Mouse (Mus musculus): Measurements from ENCODE around the gene Olfr114.

Gene Olfr114

GRCm38 (mm10) chr17:37592643-37593042, at the start of gene Olfr114:
Olfr114 (minus strand) TSS chr17:37592743.
- DNase-seq (ENCODE audit: extremely low read depth, low read depth) = no peak

DNA sequence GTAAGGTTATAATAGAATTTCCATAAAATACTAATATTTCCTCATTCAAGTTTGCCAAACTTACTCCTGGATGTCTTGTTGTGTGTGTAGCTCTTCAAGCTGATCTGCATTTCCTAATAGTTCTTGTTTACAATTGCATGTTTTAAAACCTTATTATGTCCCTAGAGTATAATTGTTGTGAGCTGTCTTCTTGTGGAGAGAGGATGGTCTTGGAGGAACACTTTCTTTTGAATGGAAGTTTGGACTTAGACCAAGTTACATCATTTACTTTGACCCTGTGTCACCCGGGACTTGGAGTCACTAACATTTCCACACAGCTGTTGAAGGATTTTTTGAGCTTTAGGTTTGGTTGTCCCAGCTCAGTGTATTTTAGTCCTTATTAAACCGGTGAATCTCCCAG, 34.5 kb upstream of the Olfr114 start, which contains the start of the genes Olfr115 and Olfr116:
Gene Olfr115 (minus strand): TSS at position 101 of the 400 bp plus-strand sequence.
Gene Olfr116 (minus strand): TSS at position 191 of the 400 bp plus-strand sequence.
- no peak for DNase-seq (ENCODE audit: extremely low read depth, low read depth)

DNA sequence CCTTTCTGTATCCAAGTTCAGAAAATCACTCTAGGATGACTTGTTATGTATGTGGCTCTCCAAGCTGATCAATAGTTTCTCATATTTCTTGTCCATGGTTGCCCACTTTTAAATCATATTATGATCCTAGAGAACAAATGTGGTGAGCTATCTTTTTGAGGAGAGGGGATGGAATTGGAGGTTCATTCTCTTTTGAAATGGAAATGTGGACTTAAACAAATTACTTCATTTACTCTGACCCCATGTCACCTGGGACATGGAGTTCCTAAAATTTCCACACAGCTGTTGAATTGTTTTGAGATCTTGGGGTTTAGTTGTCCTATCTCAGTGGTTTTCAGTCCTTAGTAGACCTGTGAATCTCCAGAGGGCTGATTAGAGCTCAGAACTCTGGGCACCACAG, 15.0 kb downstream of the Olfr114 start, which contains the start of gene Olfr113:
Gene Olfr113 (minus strand): TSS at position 101 of the 400 bp plus-strand sequence.
- no peak for DNase-seq (ENCODE audit: extremely low read depth, low read depth)

DNA sequence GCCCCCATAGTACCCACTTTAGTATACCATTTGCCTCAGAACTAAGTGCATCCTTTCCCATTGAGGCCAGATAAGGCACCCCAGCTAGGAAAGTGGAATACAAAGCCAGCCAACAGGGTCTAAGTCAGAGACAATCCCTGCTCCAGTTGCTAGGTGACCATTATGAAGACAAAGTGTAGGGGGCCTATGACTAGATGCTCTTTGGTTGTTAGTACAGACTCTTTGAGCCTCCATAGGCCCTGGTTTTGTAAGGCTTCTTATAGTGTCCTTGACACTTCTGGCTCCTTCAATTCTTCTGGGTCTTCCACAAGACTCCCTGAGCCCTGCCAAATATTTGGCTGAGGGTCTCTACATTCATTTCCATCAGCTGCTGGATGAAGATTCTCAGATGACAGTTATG, 23.2 kb downstream of the Olfr114 start, which contains the start of gene Olfr112:
Gene Olfr112 (minus strand): TSS at position 101 of the 400 bp plus-strand sequence.
- DNase-seq (ENCODE audit: extremely low read depth, low read depth) = no peak

GRCm38 (mm10) chr17:37558913-37559615, 33.5 kb downstream of the Olfr114 start:
- no peak for DNase-seq (ENCODE audit: extremely low read depth, low read depth)

DNA sequence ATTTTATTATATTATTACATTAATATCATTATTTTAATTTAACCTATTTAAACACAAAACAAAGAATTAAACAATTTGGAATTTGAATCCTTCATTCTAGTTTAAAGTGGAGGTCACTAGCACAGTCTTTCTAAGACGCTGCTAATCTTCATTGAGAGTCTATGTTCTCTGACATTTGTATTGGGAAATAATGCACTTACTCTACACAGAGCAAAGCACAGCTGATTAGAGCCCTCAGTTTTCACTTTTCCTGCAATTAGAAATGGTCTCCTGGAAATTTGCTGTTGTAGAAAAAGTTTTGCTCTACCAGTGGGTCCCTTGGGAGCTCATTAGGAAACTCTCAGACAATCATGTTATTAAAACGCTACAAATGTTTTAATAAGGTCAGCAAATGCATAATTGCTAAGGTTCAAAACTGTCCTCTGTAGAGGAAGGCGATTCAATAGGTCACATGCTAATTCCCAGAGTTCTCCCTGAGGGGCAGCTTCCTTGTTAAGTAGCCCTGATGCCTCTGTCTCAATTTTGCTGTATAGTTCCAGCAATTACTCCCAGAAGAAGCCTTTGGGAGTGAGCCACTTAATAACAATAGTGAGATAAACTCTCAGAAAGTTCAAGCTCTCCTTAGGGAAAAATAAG, 48.6 kb downstream of the Olfr114 start:
- DNase-seq (ENCODE audit: extremely low read depth, low read depth) = no peak

DNA sequence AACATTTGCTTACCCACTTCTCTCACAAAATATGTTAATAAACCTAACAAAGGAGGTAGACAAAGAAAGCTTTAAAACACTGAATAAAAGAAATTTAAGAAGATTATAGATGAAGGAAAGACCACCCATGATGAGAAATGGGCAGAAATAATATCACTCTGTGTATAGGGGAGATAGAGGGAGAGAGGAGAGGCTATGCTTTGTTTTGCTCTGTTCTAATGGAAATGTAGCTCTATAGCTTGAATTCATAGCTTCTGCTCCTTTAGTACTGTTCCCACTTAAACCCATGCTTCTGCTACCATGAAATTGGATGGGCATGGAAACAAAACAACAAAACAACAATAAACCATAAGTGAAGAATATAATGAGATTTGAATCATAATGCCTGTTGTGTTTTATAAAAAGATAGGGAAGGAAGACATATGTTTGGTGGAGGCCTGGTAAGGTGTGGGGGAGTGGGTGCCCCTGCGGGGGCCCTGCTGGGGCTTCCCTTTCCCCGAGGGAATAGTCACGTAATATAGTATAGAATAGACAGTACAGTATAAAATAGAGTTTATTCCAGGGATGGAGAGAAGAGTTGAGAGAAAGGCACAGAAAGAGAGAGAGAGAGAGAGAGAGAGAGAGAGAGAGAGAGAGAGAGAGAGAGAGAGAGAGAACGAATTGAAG, 51.0 kb downstream of the Olfr114 start:
- no peak for DNase-seq (ENCODE audit: extremely low read depth, low read depth)

Data from MEL-GATA-1-ER (cell line).